Mouse (Mus musculus) forelimb bud, embryonic 11.5 days (tissue): ENCODE results near the gene St6galnac3.

Source experiments
- DNase-seq: peaks from one replicate; pipeline ENCODE4 v3.0.0-alpha.2; 2012; ENCODE audit warnings: low read depth, low spot score

St6galnac3 gene

GRCm38 (mm10) chr3:153161676-153162075 is 563.3 kb downstream of the St6galnac3 start:
- no peak for DNase-seq

GRCm38 (mm10) chr3:153160683-153161082 is 564.3 kb downstream of the St6galnac3 start:
- no peak for DNase-seq

- DNase-seq, result no peak
These were observed 576.1 kb downstream of the St6galnac3 start for GRCm38 (mm10) chr3:153148887-153149286.
